Mouse (Mus musculus): ENCODE results near the gene Plekhg2. TPM values are rescaled to one million over a fixed set of nuclear protein-coding genes. Genes with fewer than 3 reads are reported as not detected.

The Plekhg2 gene
- total and polyA plus RNA-seq, 3 experiments: 2.9 to 8.0 (median 3.4) TPM

GRCm38 (mm10) chr7:28370977-28371513, 1.4 kb downstream of the Plekhg2 start:
- peaks cover 15% of the 10 kb centered on the region for H3K27me3 ChIP-seq (ENCODE audit: insufficient read depth, low read length)
- TF ChIP-seq GATA1 (IDR thresholded peaks at IDR 0.05; ENCODE audit: borderline replicate concordance, low read length): no peak
- TF ChIP-seq GATA2 (IDR thresholded peaks at IDR 0.05; ENCODE audit: borderline replicate concordance, low read depth, low read length): no peak
- TF ChIP-seq POLR2AphosphoS5 (IDR thresholded peaks at IDR 0.05; ENCODE audit: insufficient replicate concordance, low read depth, low read length): no peak
- TF ChIP-seq TAL1 (conservative IDR thresholded peaks at IDR 0.05; ENCODE audit: low read depth, low read length): no peak
- no peak for TF ChIP-seq CTCF (IDR thresholded peaks at IDR 0.05; ENCODE audit: low read depth, low read length)
- H3K36me3 ChIP-seq (replicated peaks): peaks cover 22% of the 10 kb centered on the region
- ATAC-seq (ENCODE audit: extremely low read depth, insufficient number of reproducible peaks, low FRiP score, poor library complexity, severe bottlenecking): no peak
- DNase-seq (ENCODE audit: low spot score): no peak
- peaks cover 51% of the 10 kb centered on the region for H3K4me1 ChIP-seq (ENCODE audit: insufficient read depth, low read depth, low read length)
- peak overlapping the region; percentile 75 for H3K4me3 ChIP-seq (ENCODE audit: low read depth, low read length)
- H3K9me3 ChIP-seq (replicated peaks): no peaks in the 10 kb centered on the region

GRCm38 (mm10) chr7:28370051-28370450, 2.3 kb downstream of the Plekhg2 start:
- no peak for TF ChIP-seq POLR2AphosphoS5 (IDR thresholded peaks at IDR 0.05; ENCODE audit: insufficient replicate concordance, low read depth, low read length)
- no peak for ATAC-seq (ENCODE audit: extremely low read depth, insufficient number of reproducible peaks, low FRiP score, poor library complexity, severe bottlenecking)
- H3K4me3 ChIP-seq (ENCODE audit: low read depth, low read length): no peak overlapping the region

GRCm38 (mm10) chr7:28368276-28368920, 4.0 kb downstream of the Plekhg2 start:
- ATAC-seq (ENCODE audit: extremely low read depth, insufficient number of reproducible peaks, low FRiP score, poor library complexity, severe bottlenecking) (no peak), DNase-seq (ENCODE audit: low spot score) (no peak)
- Histone ChIP-seq H3K9me3 (replicated peaks) (no peaks in the 10 kb centered on the region), H3K4me1 (ENCODE audit: insufficient read depth, low read depth, low read length) (peaks cover 28% of the 10 kb centered on the region), H3K27me3 (ENCODE audit: insufficient read depth, low read length) (peaks cover 32% of the 10 kb centered on the region), H3K36me3 (replicated peaks) (peaks cover 20% of the 10 kb centered on the region), H3K4me3 (ENCODE audit: low read depth, low read length) (no peak overlapping the region)
- TF ChIP-seq GATA2 (IDR thresholded peaks at IDR 0.05; ENCODE audit: borderline replicate concordance, low read depth, low read length) (no peak), TAL1 (conservative IDR thresholded peaks at IDR 0.05; ENCODE audit: low read depth, low read length) (no peak), POLR2AphosphoS5 (IDR thresholded peaks at IDR 0.05; ENCODE audit: insufficient replicate concordance, low read depth, low read length) (no peak), GATA1 (IDR thresholded peaks at IDR 0.05; ENCODE audit: borderline replicate concordance, low read length) (no peak), CTCF (IDR thresholded peaks at IDR 0.05; ENCODE audit: low read depth, low read length) (no peak)

More at GRCm38 (mm10) chr7:28370051-28370450, 2.3 kb downstream of the Plekhg2 start:
- Histone ChIP-seq H3K9me3 (replicated peaks) (no peaks in the 10 kb centered on the region), H3K36me3 (replicated peaks) (peaks cover 22% of the 10 kb centered on the region), H3K27me3 (ENCODE audit: insufficient read depth, low read length) (peaks cover 20% of the 10 kb centered on the region), H3K4me1 (ENCODE audit: insufficient read depth, low read depth, low read length) (peaks cover 43% of the 10 kb centered on the region)
- DNase-seq (ENCODE audit: low spot score): no peak

DNA sequence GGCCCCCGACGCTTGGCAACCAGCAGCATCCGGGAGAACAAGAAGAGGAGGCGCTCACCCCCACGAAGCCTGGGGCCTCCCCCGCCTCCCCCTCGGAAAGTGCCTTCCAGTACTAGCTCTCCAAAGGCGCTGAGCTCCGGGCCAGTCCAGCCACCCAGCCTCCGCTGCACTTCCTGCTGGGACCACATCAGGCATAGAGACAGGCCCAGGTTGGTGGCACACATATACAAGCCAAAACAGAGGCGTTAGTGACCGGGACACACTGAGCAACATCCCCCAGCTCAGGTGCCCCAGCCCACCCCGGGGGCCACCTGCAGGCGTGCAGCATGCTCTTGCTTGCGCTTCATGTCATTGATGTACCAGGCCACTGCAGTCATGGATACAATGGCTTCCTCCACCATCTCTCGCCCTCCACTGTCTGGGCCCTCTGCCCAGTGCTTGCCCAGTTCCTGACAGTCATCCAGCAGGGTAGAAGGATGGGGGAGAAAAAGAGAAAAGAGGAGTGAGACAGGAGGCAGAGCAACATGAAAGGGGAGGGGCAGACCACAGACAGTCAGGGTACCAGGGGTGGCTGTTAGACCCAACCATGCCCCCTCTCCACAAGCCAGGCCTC, 4.6 kb downstream of the Plekhg2 start:
- ATAC-seq (ENCODE audit: extremely low read depth, insufficient number of reproducible peaks, low FRiP score, poor library complexity, severe bottlenecking): no peak
- peaks cover 33% of the 10 kb centered on the region for H3K27me3 ChIP-seq (ENCODE audit: insufficient read depth, low read length)
- peaks cover 29% of the 10 kb centered on the region for H3K4me1 ChIP-seq (ENCODE audit: insufficient read depth, low read depth, low read length)
- H3K4me3 ChIP-seq (ENCODE audit: low read depth, low read length): no peak overlapping the region
- H3K36me3 ChIP-seq (replicated peaks): peaks cover 20% of the 10 kb centered on the region
- no peak for DNase-seq (ENCODE audit: low spot score)
- TF ChIP-seq POLR2AphosphoS5 (IDR thresholded peaks at IDR 0.05; ENCODE audit: insufficient replicate concordance, low read depth, low read length) (no peak), GATA2 (IDR thresholded peaks at IDR 0.05; ENCODE audit: borderline replicate concordance, low read depth, low read length) (no peak), GATA1 (IDR thresholded peaks at IDR 0.05; ENCODE audit: borderline replicate concordance, low read length) (no peak)
- H3K9me3 ChIP-seq (replicated peaks): no peaks in the 10 kb centered on the region

DNA sequence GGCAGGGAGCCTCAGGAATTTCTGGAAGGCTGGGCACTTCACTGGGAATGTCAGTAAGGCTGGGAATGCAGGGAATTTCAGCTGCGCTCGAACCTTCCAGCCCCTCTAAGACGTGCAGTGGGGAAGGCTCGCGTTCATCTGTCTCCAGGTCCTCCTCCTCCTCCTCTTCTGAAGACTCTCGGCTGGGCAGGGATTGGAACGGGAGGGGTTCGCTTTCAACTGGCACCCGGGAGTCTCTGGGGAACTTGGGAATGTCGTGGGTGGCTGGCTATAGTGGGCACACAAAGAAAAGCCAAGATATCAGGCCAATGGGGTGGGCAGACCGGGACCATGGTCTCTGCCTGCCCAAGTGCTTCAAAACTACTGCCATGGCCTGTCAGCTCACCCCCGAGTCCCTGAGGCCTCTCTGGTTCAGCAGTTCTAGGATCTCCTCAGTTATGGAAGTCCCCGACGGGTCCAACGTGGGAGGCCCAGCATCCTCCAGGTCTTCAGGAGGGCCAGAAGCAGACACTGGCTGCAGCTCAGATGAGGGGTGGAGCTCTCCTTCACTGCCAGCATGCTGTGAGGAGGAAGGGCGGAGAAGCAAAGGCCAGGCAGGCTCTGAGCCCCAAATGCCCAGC, 9.8 kb downstream of the Plekhg2 start:
- H3K4me3 ChIP-seq (ENCODE audit: low read depth, low read length): no peak overlapping the region
- DNase-seq (ENCODE audit: low spot score) (no peak), ATAC-seq (ENCODE audit: extremely low read depth, insufficient number of reproducible peaks, low FRiP score, poor library complexity, severe bottlenecking) (no peak)
- TF ChIP-seq GATA1 (IDR thresholded peaks at IDR 0.05; ENCODE audit: borderline replicate concordance, low read length) (no peak), GATA2 (IDR thresholded peaks at IDR 0.05; ENCODE audit: borderline replicate concordance, low read depth, low read length) (no peak), CTCF (IDR thresholded peaks at IDR 0.05; ENCODE audit: low read depth, low read length) (no peak), TAL1 (conservative IDR thresholded peaks at IDR 0.05; ENCODE audit: low read depth, low read length) (no peak), POLR2AphosphoS5 (IDR thresholded peaks at IDR 0.05; ENCODE audit: insufficient replicate concordance, low read depth, low read length) (no peak)
- peaks cover 8% of the 10 kb centered on the region for H3K36me3 ChIP-seq (replicated peaks)
- no peaks in the 10 kb centered on the region for H3K9me3 ChIP-seq (replicated peaks)
- H3K4me1 ChIP-seq (ENCODE audit: insufficient read depth, low read depth, low read length): peaks cover 16% of the 10 kb centered on the region
- H3K27me3 ChIP-seq (ENCODE audit: insufficient read depth, low read length): peaks cover 57% of the 10 kb centered on the region

DNA sequence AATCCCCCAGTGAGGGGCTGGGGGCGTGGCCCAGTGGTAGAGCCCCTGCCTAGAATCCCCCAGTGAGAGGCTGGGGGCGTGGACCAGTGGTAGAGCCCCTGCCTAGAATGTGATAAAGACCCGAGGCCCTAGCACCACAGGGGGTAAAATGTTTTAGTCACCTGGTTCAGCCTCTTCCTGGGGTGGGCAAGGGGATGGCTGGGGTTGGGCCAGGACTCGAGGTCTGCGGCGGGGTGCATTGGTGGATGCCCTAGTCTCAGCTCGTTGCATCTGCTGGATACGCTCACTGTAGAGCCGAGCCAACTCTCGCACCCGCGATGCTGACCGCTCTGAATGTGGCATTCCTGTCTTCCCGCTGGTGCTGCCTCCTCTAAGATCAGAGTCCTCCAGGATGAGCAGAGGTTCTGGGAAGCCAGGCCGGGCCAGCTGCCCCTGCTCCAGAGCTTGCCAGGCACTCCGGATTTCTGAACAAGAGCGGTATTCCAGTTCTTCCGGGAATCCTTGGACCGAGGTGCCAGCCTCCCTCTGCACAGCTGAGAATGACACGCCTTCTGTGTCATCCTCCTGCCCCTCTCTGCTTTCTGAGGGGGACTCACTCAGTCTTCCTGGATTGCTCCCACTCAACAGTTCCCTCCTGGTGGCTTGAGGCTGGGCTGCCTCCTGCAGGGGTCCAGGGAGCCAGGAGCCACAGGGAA, 10.6 kb downstream of the Plekhg2 start:
- DNase-seq (ENCODE audit: low spot score) (no peak), ATAC-seq (ENCODE audit: extremely low read depth, insufficient number of reproducible peaks, low FRiP score, poor library complexity, severe bottlenecking) (no peak)
- H3K27me3 ChIP-seq (ENCODE audit: insufficient read depth, low read length): peaks cover 64% of the 10 kb centered on the region
- no peaks in the 10 kb centered on the region for H3K9me3 ChIP-seq (replicated peaks)
- TF ChIP-seq POLR2AphosphoS5 (IDR thresholded peaks at IDR 0.05; ENCODE audit: insufficient replicate concordance, low read depth, low read length) (no peak), CTCF (IDR thresholded peaks at IDR 0.05; ENCODE audit: low read depth, low read length) (no peak), GATA2 (IDR thresholded peaks at IDR 0.05; ENCODE audit: borderline replicate concordance, low read depth, low read length) (no peak), TAL1 (conservative IDR thresholded peaks at IDR 0.05; ENCODE audit: low read depth, low read length) (no peak), GATA1 (IDR thresholded peaks at IDR 0.05; ENCODE audit: borderline replicate concordance, low read length) (no peak)
- peaks cover 7% of the 10 kb centered on the region for H3K36me3 ChIP-seq (replicated peaks)
- H3K4me1 ChIP-seq (ENCODE audit: insufficient read depth, low read depth, low read length): peaks cover 23% of the 10 kb centered on the region
- H3K4me3 ChIP-seq (ENCODE audit: low read depth, low read length): no peak overlapping the region

Data from G1E (cell line).